Mouse (Mus musculus) hindbrain, embryonic 16.5 days (tissue): ENCODE measurements around the gene Cuta. TPM values are rescaled to one million over a fixed set of nuclear protein-coding genes. Genes with fewer than 3 reads are reported as not detected.

Source experiments
- ATAC-seq: fragments of 200-750 bp; cut with Nextera tagmentation; 2 replicates; pipeline ENCODE4 v1.8.0; 2017; ENCODE audit warnings: moderate TSS enrichment, moderate library complexity
- H3K27ac ChIP-seq: fragments of 300-500 bp; sonication (generic); 2 replicates; pipeline ENCODE4 v1.5.1; 2014; ENCODE audit warnings: low read depth, mild to moderate bottlenecking, control low read depth, low read length, moderate library complexity
- H3K27me3 ChIP-seq: fragments of 300-500 bp; sonication (generic); replicated peaks from 2 replicates; pipeline ENCODE4 v1.6.1; 2014; ENCODE audit warnings: low read length; ENCODE audit not compliant: control insufficient read depth, insufficient read depth
- H3K36me3 ChIP-seq: fragments of 300-500 bp; sonication (generic); 2 replicates; pipeline ENCODE4 v1.6.1; 2014; ENCODE audit warnings: mild to moderate bottlenecking, low read length, moderate library complexity, mixed read lengths; ENCODE audit not compliant: control insufficient read depth, insufficient read depth
- H3K4me1 ChIP-seq: fragments of 300-500 bp; sonication (generic); 2 replicates; pipeline ENCODE4 v1.6.1; 2014; ENCODE audit warnings: low read depth, low read length; ENCODE audit not compliant: control insufficient read depth, insufficient read depth
- H3K4me2 ChIP-seq: fragments of 300-500 bp; sonication (generic); 2 replicates; pipeline ENCODE4 v1.6.1; 2014; ENCODE audit warnings: mild to moderate bottlenecking, low read length, control low read depth, moderate library complexity
- H3K4me3 ChIP-seq: fragments of 300-500 bp; sonication (generic); 2 replicates; pipeline ENCODE4 v1.5.1; 2014; ENCODE audit warnings: mild to moderate bottlenecking, low read length, control low read depth, moderate library complexity
- H3K9ac ChIP-seq: fragments of 300-500 bp; sonication (generic); 2 replicates; pipeline ENCODE4 v1.6.1; 2014; ENCODE audit warnings: low read depth, mild to moderate bottlenecking, control low read depth, low read length, moderate library complexity
- H3K9me3 ChIP-seq: fragments of 300-500 bp; sonication (generic); 2 replicates; pipeline ENCODE4 v1.6.1; 2014; ENCODE audit warnings: mild to moderate bottlenecking, low read length, moderate library complexity; ENCODE audit not compliant: control insufficient read depth
- WGBS: fragments of 180-500 bp; shearing (Covaris S2); extraction: QIAGEN DNeasy Blood & Tissue Kit; methylation state at CpG from one replicate; pipeline ENCODE4 v1.1.7; 2014; 5-methylcytosine and 5-hydroxymethylcytosine counted together
- microRNA-seq: library from miRNA; unstranded; fragments of <30 nt; microRNA quantifications from one replicate; pipeline ENCODE4, GENCODE M21; 2017
- polyA plus RNA-seq: library from polyadenylated mRNA; unstranded; fragments of >200 nt; fragmentation: Nextera tagmentation; extraction: Ambion mirVana; gene quantifications from 2 replicates; pipeline ENCODE4 v1.2.1, GENCODE M21; 2015

The Cuta gene
- polyA plus RNA-seq, 1 experiment from 2014 or later, result 140 TPM

GRCm38 (mm10) chr17:26886047-26886749 lies 53.2 kb downstream of the Cuta start:
- Histone ChIP-seq H3K9me3 (no peaks in the 10 kb centered on the region), H3K4me2 (peak overlapping the region; percentile 78), H3K4me3 (peak overlapping the region; percentile 47), H3K9ac (peak overlapping the region; percentile 28; the same call in 1 of the 2 replicates), H3K4me1 (peaks cover 13% of the 10 kb centered on the region), H3K27me3 (peaks cover 6% of the 10 kb centered on the region; the same call in 1 of the 2 replicates), H3K27ac (no peak overlapping the region), H3K36me3 (no peaks in the 10 kb centered on the region)
- 8% methylated on average over 30 of the region's 30 CpGs for WGBS
- peak; percentile 92 for ATAC-seq

DNA sequence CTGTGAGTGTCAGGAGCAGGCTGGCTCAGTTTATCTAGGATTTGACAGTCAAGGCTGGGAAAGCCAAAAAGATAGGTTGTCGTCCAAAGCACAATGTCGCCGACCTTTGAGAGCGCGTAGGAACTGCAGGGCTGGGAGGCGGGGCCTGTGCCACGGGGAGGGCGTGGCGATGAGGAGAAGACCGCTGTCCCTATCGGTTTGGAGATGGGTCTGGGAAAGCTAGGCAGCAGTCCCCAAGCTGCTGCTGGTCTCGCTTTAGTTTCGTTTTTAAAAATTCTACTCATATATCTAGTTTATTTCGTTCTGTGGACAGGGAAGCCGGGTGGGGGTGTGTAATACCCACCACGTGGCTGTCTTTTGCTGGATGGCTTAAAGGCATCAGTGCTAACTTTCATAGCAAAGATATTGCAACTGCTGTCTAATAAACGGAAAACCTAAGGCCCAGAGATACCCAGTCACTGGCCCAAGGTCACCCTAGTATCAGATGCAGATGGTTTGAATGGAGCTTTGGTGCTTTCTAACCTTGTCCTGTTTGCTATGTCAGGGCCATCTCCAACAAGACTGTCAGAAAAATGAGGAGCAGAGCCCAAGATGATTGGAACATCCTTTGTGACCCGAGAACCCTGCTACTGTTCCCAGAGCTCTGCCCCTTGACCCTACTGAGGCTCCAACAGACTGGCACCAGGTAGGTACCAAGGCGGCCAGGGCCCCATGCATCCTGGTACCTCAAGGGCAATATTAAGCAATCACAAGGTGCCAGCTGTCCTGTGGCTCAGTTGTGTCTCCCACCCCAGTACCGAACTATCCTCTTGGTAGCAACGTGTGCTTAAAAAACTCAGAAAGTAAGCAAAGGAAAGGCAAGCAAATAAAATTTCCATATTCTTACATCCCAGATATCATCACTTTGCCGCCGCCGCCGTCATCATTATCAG lies 54.1 kb downstream of the Cuta start:
- H3K36me3 ChIP-seq, result no peaks in the 10 kb centered on the region
- H3K4me1 ChIP-seq, result peaks cover 13% of the 10 kb centered on the region
- H3K9ac ChIP-seq, result peak overlapping the region; percentile 52
- H3K27me3 ChIP-seq, result peaks cover 6% of the 10 kb centered on the region; the same call in 1 of the 2 replicates
- no peaks in the 10 kb centered on the region for H3K9me3 ChIP-seq
- no peak overlapping the region for H3K27ac ChIP-seq
- WGBS, result 24% methylated on average over 25 of the region's 25 CpGs
- H3K4me3 ChIP-seq, result peak overlapping the region; percentile 47
- peak overlapping the region; percentile 78 for H3K4me2 ChIP-seq
- ATAC-seq, result peak; percentile 51; the same call in 1 of the 2 replicates

Small RNA genes within 50 kb of the gene (microRNA-seq; reads per million reads assigned to microRNA genes)
- not detected for gene Gm27775
- 1.2 reads per million for gene Mir3083
- gene Mir6968, result not detected

Other genes starting within 250 kb of the Cuta start
- gene Crebrf, start 223.9 kb downstream of the Cuta start, polyA plus RNA-seq, result 7.9 and 10.6 TPM in 2 replicates
- gene Bnip1, start 158.5 kb downstream of the Cuta start, polyA plus RNA-seq, result 57.7 and 63.6 TPM in 2 replicates
- gene Nkx2-5, start 94.6 kb downstream of the Cuta start, polyA plus RNA-seq, result not detected in 2 replicates
- 2.6 and 3.6 TPM in 2 replicates for gene Kifc5b, start 22.5 kb downstream of the Cuta start, polyA plus RNA-seq
- 30.3 and 31.7 TPM in 2 replicates for gene Phf1, start 6.5 kb downstream of the Cuta start, polyA plus RNA-seq
- 2.5 and 4.9 TPM in 2 replicates for gene Syngap1, start 1.7 kb upstream of the Cuta start, polyA plus RNA-seq
- gene Zbtb9, start 33.6 kb upstream of the Cuta start, polyA plus RNA-seq, result 13.0 and 15.6 TPM in 2 replicates
- gene Bak1, start 89.4 kb upstream of the Cuta start, polyA plus RNA-seq, result 4.0 and 4.1 TPM in 2 replicates
- 0.84 and 0.94 TPM in 2 replicates for gene Itpr3, start 117.7 kb upstream of the Cuta start, polyA plus RNA-seq
- 343 and 396 TPM in 2 replicates for gene Uqcc2, start 194.3 kb upstream of the Cuta start, polyA plus RNA-seq
- 0.27 and 0.31 TPM in 2 replicates for gene Ip6k3, start 228.2 kb upstream of the Cuta start, polyA plus RNA-seq